Mouse (Mus musculus) adipocyte (in vitro differentiated cells): ENCODE results near the gene Tapbpl.

Experiments used
- DNase-seq: peaks from one replicate; pipeline ENCODE4 v3.0.0-alpha.2; 2016; ENCODE audit warnings: low spot score

Tapbpl gene

DNA sequence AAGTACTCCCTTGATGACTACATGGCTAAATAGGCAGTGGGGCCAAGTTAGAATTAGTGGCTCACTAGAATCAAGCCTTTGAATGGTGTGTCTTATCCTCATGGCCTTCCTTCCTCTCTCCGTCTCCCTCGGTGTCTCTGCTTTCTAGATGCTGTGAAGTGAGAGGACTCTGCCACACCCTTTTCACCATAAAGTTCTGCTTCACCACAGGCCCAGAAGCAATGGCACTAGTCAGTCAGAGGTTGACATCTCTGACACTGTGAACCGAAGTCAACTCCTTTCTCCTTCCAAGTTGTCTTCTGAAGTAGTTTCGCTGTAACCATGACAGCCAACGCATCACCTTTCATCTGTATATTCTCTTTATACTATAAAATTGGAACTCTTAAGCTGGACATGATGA lies 7.9 kb upstream of the Tapbpl start:
- DNase-seq, result no peak

- no peak for DNase-seq
Observed at GRCm38 (mm10) chr6:125238396-125238795, 6.7 kb upstream of the Tapbpl start.

DNA sequence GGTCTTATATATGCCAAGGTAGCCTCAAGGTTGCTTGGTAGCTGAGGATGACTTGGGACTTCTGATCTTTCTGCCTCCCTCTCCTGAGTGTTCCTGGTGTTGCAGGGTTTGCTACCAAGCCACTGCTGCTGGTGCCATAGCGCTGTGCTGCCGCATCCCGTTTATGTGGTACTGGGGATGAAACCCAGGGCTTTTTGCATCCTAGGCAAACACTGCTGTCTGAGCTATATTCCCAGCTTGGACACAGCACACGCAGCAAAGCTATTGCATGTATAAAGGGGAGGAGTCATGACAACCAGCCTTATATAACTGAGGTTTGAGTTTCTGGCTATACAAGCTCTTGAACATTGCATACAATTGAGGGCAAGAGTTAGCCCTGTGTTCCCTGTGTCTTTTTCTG lies 5.8 kb upstream of the Tapbpl start:
- DNase-seq, result no peak

DNA sequence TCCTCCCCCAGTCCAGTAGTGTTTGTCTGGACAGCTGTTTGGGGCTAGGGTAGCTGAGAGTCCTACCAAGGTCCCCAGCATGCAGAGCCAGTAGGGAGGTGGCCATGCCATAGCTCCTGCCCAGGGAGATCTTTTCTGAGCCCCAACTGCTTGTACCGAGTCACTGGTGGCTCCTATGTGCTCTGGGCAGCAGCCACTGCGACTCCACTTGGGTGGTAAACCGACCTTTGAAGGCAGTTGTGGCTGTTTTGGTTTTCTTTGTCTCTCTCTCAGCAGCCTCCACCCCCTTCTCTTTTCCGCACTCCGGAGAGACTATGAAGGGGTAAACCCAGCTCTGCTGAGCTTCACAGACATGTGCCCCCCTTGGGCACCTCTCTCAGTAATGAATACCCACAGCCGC lies 5.1 kb upstream of the Tapbpl start, which contains the start of gene Cd27:
Gene Cd27 (minus strand): TSS at position 229 of the 400 bp plus-strand sequence.
- DNase-seq, result no peak

- DNase-seq, result no peak
Observed at GRCm38 (mm10) chr6:125236341-125236740, 4.7 kb upstream of the Tapbpl start.

GRCm38 (mm10) chr6:125234520-125234828 lies 2.8 kb upstream of the Tapbpl start:
- DNase-seq, result no peak

DNA sequence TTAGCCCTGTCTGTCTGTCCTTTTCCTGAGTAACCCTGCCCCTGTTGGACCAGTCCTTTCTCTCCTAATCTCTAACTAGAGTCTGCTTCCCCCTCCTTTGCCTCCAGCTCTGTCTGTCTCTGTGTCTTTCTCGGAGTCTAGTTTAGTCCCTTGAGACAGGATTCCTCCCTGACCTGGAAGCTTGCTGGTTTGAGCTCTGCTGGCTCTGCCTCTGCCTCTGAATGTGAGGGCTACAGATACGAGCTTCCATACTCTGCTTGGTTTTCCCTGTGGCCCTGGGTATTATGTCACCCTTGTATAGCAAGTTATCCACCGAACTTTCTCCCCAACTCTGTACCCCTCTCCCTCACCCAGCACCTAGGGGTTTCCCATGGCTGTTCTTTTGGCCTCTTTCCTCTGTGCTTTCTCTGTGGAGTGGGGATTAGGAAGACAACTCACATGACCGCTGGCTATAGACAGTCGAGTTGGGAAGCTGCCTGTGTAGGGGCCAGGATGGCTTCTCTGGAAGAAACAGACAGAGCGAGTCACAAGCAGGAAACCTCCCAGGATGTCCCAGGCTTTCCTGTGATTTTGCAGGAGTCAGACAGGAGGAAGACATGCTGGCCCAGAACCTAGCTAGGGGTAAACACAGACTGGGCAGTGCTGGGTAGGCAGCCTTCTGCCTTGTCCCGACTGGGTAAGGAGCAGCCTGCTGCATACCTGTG lies 2.3 kb upstream of the Tapbpl start:
- DNase-seq, result peak; percentile 80

DNA sequence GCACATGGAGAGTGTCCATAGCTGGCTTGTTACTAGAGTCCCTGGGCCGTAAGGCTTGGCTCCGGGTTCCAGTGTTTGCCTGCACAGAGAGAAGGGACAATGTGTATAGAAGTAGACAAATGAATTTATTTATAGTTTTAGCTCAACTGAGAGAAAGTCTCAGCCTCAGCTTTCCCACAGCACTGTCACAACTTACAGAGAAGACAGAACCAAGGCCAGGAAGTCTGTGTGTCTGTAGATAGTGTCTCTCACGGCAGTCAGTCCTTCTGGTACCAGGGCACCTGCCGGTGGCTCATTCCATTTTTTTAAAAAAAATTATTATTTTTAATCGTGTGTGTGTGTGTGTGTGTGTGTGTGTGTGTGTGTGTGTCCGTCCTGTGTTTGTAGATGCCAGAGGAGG lies 856 bp upstream of the Tapbpl start:
- DNase-seq, result no peak

DNA sequence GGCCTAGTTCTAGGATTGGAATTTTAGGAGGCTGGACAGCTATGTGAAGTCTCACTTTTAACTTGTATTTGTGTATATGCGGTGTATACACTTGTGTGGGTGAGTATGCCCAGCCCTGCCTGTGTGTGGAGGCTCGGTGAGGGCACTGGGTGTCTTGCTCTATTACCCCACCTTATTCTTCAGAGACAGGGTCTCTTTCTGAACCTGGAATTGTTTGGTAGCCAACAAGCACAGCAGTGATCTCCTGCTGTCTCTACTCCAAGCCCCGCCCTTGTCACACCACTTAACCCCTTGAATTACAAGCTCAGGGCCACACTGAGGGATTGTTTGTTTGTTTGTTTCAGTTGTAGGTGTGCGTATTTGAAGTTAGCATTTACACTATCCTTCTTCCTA lies 381 bp upstream of the Tapbpl start:
- peak; percentile 65 for DNase-seq

- DNase-seq, result no peak
Observed at GRCm38 (mm10) chr6:125230571-125230970, 1.1 kb downstream of the Tapbpl start.

- no peak for DNase-seq
Observed at GRCm38 (mm10) chr6:125225518-125226115, 6.0 kb downstream of the Tapbpl start.

- no peak for DNase-seq
Observed at GRCm38 (mm10) chr6:125222577-125222976, 9.1 kb downstream of the Tapbpl start.

GRCm38 (mm10) chr6:125222146-125222545 lies 9.5 kb downstream of the Tapbpl start:
- DNase-seq, result no peak

GRCm38 (mm10) chr6:125221115-125221745 lies 10.4 kb downstream of the Tapbpl start:
- no peak for DNase-seq

GRCm38 (mm10) chr6:125218963-125219362 lies 12.7 kb downstream of the Tapbpl start:
- peak; percentile 80 for DNase-seq

DNA sequence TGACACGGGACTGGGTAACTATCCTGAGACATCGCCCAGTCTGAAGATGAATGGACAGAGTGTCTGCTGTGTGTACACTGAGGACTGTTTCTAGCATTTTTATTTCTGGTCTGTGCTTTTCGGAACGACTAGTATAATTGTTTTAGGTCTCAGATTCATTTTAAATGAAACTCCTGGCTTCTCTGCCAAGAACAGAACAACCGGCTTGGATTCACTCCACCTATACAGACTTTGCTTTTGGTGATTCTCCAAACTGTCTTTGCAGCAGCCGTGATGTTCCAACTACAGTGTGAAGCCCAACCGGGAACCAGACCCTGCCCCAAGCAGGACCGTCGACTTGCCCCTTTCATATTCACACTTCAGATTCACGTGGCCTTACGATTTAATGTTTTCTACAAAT lies 13.8 kb downstream of the Tapbpl start:
- no peak for DNase-seq

GRCm38 (mm10) chr6:125216898-125217297 lies 14.8 kb downstream of the Tapbpl start:
- DNase-seq, result peak; percentile 27

DNA sequence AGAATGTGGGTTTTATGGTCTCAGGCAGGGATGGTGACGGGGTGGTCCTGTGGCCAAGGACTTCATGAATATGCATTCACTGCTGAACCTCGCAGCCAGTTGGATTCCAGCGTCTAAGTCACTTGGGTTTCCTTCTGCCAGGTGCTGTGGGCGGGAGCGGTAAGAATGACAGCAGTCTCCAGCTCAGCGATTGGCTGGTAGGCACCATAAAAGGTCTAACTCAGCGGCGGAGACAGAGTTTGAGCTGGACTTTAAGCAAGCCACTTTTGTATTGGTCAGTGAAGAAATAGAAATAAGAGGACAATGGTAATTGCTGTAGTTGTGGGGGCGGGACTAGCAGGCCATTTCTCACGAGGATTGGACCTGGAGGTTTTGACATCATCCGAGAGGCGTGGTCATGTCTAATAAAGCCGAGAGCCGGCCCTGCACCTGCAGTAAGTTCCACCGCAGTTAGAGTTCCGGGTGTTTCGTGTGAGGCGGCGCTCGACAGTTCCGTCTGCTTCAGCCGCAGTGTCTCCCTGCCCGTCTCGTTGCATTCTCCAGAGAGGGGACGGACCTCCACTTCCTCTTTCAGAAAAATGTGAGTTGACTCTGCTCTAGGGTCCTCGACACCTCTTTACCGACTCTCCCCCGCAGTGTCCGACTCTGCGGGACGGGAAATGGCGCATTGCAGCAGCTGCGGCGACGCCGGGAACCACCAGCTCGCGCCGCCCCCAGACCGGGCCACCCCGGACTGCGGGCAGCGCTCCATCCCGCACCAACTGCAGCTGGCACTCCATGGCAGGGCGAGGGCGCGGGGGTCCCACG lies 16.3 kb downstream of the Tapbpl start, which contains the start of gene Vamp1:
Gene Vamp1 (plus strand): TSS at position 404 of the 807 bp plus-strand sequence.
- peak; percentile 97 for DNase-seq

GRCm38 (mm10) chr6:125213715-125214114 lies 17.9 kb downstream of the Tapbpl start:
- DNase-seq, result no peak

DNA sequence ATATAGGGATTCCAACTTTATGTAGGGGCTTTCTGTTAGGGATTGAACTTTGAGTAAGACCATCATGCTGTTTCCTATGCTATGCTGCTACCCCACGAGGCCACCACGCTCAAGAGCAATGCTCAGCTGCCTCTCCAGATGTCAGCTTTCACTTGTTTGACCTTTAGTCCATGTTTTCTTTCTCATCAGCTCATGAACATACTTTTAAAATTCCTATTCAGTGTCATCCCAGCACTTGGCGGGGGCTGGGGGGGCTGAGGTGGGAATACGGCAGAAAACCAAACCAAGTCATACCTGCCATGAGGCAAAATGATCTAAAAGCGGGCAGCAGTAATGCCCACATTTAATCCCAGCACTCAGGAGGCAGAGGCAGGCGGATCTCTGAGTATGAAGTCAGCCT lies 18.5 kb downstream of the Tapbpl start:
- no peak for DNase-seq

DNA sequence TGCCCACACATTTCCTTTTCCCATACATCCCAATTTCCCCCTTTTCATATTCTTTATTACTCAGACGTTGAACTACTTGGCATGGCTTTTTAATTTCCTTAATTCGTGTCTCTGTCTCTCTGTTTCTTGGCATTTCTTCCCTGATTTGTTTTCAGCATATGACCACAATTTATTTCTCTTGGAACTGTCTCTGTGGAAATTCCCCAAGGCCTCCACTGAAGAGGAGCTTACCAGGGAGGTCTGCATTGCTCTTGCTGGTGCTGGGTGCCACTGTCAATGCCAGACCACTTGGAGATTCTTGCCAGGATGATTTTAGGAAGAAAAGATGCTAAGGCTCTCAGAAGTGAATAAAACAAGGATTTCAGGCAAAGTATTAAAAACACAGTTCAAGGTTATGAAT lies 19.0 kb downstream of the Tapbpl start:
- peak; percentile 57 for DNase-seq

- no peak for DNase-seq
Observed at GRCm38 (mm10) chr6:125210436-125210835, 21.2 kb downstream of the Tapbpl start.

- no peak for DNase-seq
Observed at GRCm38 (mm10) chr6:125197166-125197565, 34.5 kb downstream of the Tapbpl start.
